Mouse (Mus musculus): ENCODE measurements around the gene Olfr427. TPM values are rescaled to one million over a fixed set of nuclear protein-coding genes. Genes with fewer than 3 reads are reported as not detected.

Olfr427 gene
- total RNA-seq, 2 experiments from 2014 or later = not detected

Other genes with a start within 250 kb of the Olfr427 start
- not detected for gene Ifi211, start 183.8 kb upstream of the Olfr427 start, total RNA-seq (2021)
- 1 to 10 TPM; 1.9 to 2.6 TPM for gene Mndal, start 154.4 kb upstream of the Olfr427 start, total RNA-seq (2021)
- 1 to 10 TPM in 1 of 2 experiments, under 1 TPM in 1; 0.48 to 1.4 TPM for gene Ifi203, start 154.2 kb upstream of the Olfr427 start, total RNA-seq (2021)
- not detected for gene Ifi202b, start 114.1 kb upstream of the Olfr427 start, total RNA-seq (2021)
- gene Ifi205, start 65.1 kb upstream of the Olfr427 start, total RNA-seq (2021) = not detected
- gene Olfr433, start 56.2 kb upstream of the Olfr427 start, total RNA-seq (2021) = not detected
- gene Olfr432, start 47.7 kb upstream of the Olfr427 start, total RNA-seq (2021) = not detected
- gene Olfr430, start 30.3 kb upstream of the Olfr427 start, total RNA-seq (2021) = not detected
- not detected for gene Olfr429, start 12.6 kb upstream of the Olfr427 start, total RNA-seq (2021)
- gene Olfr231, start 24.3 kb downstream of the Olfr427 start, total RNA-seq (2021) = not detected
- not detected for gene Olfr424, start 34.6 kb downstream of the Olfr427 start, total RNA-seq (2021)
- gene Olfr420, start 58.7 kb downstream of the Olfr427 start, total RNA-seq (2021) = not detected
- under 1 TPM; 0.19 to 0.24 TPM for gene Spta1, start 75.9 kb downstream of the Olfr427 start, total RNA-seq (2021)
- not detected for gene Olfr419, start 155.2 kb downstream of the Olfr427 start, total RNA-seq (2021)
- gene Mptx1, start 233.6 kb downstream of the Olfr427 start, total RNA-seq (2021) = not detected